Mouse (Mus musculus) midbrain, embryonic 11.5 days (tissue): Measurements from ENCODE around the gene Sapcd1. TPM values are rescaled to one million over a fixed set of nuclear protein-coding genes. Genes with fewer than 3 reads are reported as not detected.
A peak's percentile ranks its signal among the peaks of the same experiment; 100 is the strongest.
"Not testable (repeated sequence)": the region's sequence is repeated elsewhere in the genome, so short reads cannot be mapped to it uniquely, and the experiment has no call there.

Experiments
- ATAC-seq: fragments of 200-750 bp; cut with Nextera tagmentation; 2 replicates; pipeline ENCODE4 v1.8.0; 2017; ENCODE audit warnings: moderate TSS enrichment, moderate library complexity; ENCODE audit not compliant: low FRiP score
- DNase-seq: peaks from one replicate; pipeline ENCODE4 v3.0.0; 2015; ENCODE audit warnings: low spot score; ENCODE audit errors: missing footprints
- H3K27ac ChIP-seq: fragments of 300-500 bp; sonication (generic); 2 replicates; pipeline ENCODE4 v1.5.1; 2014; ENCODE audit warnings: low read depth, low read length
- H3K27me3 ChIP-seq: fragments of 300-500 bp; sonication (generic); 2 replicates; pipeline ENCODE4 v1.6.1; 2014; ENCODE audit warnings: mild to moderate bottlenecking, low read length, moderate library complexity, mixed read lengths; ENCODE audit not compliant: control insufficient read depth, insufficient read depth
- H3K36me3 ChIP-seq: fragments of 300-500 bp; sonication (generic); 2 replicates; pipeline ENCODE4 v1.6.1; 2014; ENCODE audit warnings: mild to moderate bottlenecking, low read length, moderate library complexity, mixed read lengths; ENCODE audit not compliant: control insufficient read depth, insufficient read depth
- H3K4me1 ChIP-seq: fragments of 300-500 bp; sonication (generic); 2 replicates; pipeline ENCODE4 v1.6.1; 2014; ENCODE audit warnings: low read length; ENCODE audit not compliant: control insufficient read depth, insufficient read depth
- H3K4me2 ChIP-seq: fragments of 300-500 bp; sonication (generic); 2 replicates; pipeline ENCODE4 v1.6.1; 2014; ENCODE audit warnings: mild to moderate bottlenecking, moderate library complexity
- H3K4me3 ChIP-seq: fragments of 300-500 bp; sonication (generic); 2 replicates; pipeline ENCODE4 v1.5.1; 2014; ENCODE audit warnings: low read depth, low read length
- H3K9ac ChIP-seq: fragments of 300-500 bp; sonication (generic); 2 replicates; pipeline ENCODE4 v1.6.1; 2014; ENCODE audit warnings: low read length
- H3K9me3 ChIP-seq: fragments of 300-500 bp; sonication (generic); 2 replicates; pipeline ENCODE4 v1.6.1; 2016; ENCODE audit warnings: low read length; ENCODE audit not compliant: control insufficient read depth
- WGBS: fragments of 180-500 bp; shearing (Covaris S2); extraction: QIAGEN DNeasy Blood & Tissue Kit; methylation state at CpG from one replicate; pipeline ENCODE4 v1.1.7; 2014; 5-methylcytosine and 5-hydroxymethylcytosine counted together
- polyA plus RNA-seq: library from polyadenylated mRNA; unstranded; fragments of >200 nt; fragmentation: Nextera tagmentation; extraction: Ambion mirVana; gene quantifications from 2 replicates; pipeline ENCODE4 v1.2.1, GENCODE M21; 2014

The Sapcd1 gene
- polyA plus RNA-seq, 1 experiment from 2014 or later = 7.3 TPM

DNA sequence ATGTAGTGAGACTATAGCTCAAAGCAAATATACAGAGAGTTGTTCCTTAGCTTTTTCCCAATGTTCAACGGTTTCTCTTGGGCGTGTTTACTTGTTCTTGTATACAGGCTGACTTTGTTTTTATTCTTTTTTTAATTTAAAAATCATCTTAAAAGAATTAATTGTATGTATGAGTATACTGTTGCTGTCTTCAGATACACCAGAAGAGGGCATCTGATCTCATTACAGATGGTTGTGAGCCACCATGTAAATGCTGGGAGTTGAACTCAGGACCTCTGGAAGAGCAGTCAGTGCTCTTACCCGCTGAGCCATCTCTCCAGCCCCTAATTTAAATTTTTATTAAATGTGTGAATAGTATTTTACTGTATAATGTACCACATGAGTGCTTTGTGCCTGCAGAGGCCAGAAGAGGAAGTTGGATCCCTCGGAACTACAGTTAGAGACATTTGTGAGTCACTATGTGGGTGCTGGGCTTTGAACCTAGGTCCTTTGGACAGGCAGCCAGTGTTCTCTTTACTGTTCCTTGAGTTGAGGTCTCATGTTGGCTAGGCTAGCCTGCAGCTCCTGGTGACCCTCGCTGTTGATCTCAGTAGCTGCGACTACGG lies 20.3 kb downstream of the Sapcd1 start:
- 95% methylated on average over 7 of the region's 7 CpGs for WGBS
- DNase-seq (no peak), ATAC-seq (no peak)
- Histone ChIP-seq H3K4me1 (peaks cover 6% of the 10 kb centered on the region), H3K36me3 (peaks cover 47% of the 10 kb centered on the region), H3K4me2 (no peak overlapping the region), H3K9ac (no peak overlapping the region), H3K4me3 (no peak overlapping the region), H3K27ac (no peak overlapping the region), H3K27me3 (no peaks in the 10 kb centered on the region), H3K9me3 (no peaks in the 10 kb centered on the region)

DNA sequence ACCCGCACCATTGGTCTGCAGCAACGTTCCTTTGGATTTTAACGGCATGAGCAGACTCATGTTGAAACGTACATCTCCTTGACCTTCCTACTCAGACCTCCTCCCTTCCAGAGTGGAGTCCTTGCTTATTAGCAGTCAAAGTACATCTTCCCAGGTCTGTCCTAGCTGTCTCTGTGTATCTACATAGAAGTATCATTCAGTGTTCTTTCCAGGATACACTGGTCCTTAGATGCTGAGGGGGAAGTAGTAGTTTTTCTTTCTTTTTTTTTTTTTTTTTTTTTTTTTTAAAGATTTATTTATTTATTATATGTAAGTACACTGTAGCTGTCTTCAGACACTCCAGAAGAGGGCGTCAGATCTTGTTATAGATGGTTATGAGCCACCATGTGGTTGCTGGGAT lies 21.9 kb downstream of the Sapcd1 start:
- ATAC-seq, DNase-seq, H3K9ac ChIP-seq, H3K4me2 ChIP-seq, H3K27ac ChIP-seq, H3K27me3 ChIP-seq, H3K9me3 ChIP-seq, H3K4me3 ChIP-seq: not testable (repeated sequence)
- 96% methylated on average over 4 of the region's 5 CpGs for WGBS
- H3K4me1 ChIP-seq = peaks cover 16% of the 10 kb centered on the region
- peaks cover 35% of the 10 kb centered on the region for H3K36me3 ChIP-seq

DNA sequence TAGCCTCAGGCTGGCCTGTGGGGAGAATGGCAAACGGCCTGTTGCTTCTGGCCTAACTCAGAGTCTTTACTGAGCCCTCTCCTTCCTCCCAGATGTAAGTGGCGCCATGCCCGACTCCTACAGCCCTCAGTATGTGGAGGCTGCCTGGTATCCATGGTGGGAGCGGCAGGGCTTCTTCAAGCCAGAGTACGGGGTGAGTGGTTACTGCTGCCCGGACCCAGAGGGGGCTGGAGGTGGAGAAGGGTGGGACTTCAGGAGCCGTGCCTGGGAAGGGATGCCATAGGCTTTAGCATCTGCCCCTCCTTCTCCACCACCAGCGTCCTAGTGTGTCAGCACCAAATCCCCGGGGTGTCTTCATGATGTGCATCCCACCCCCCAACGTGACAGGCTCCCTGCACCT lies 22.7 kb downstream of the Sapcd1 start:
- peaks cover 28% of the 10 kb centered on the region for H3K36me3 ChIP-seq
- H3K27ac ChIP-seq = no peak overlapping the region
- H3K9ac ChIP-seq = no peak overlapping the region
- H3K4me1 ChIP-seq = peaks cover 16% of the 10 kb centered on the region
- H3K9me3 ChIP-seq = no peaks in the 10 kb centered on the region
- H3K27me3 ChIP-seq = no peaks in the 10 kb centered on the region
- DNase-seq (no peak), ATAC-seq (no peak)
- no peak overlapping the region for H3K4me2 ChIP-seq
- 96% methylated on average over 10 of the region's 10 CpGs for WGBS
- H3K4me3 ChIP-seq = no peak overlapping the region

DNA sequence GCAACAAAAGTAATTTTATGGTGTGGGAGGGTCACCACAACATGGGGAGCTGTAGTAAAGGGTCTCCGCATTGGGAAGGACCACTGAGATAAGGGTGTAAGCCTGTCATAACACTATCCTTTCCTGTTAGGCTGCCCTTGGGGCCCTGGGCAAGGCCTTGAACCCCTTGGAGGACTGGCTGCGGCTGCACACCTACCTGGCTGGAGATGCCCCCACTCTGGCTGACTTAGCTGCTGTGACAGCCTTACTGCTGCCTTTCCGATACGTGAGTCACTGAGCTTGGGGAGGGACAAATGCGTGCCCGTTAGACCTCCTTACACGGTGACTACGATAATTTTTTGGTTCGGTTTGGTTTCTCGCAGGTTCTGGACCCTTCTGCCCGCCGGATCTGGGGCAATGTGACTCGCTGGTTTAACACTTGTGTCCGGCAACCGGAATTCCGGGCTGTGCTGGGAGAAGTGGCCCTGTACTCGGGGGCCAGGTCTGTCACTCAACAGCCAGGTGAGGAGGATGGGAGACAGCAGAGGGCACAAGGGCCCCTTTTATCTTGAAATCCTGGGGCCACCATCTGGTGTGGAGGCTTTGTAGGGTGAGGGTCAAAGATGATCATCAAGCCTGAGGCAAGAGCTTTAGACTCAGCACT lies 23.6 kb downstream of the Sapcd1 start:
- WGBS = 97% methylated on average over 17 of the region's 17 CpGs

DNA sequence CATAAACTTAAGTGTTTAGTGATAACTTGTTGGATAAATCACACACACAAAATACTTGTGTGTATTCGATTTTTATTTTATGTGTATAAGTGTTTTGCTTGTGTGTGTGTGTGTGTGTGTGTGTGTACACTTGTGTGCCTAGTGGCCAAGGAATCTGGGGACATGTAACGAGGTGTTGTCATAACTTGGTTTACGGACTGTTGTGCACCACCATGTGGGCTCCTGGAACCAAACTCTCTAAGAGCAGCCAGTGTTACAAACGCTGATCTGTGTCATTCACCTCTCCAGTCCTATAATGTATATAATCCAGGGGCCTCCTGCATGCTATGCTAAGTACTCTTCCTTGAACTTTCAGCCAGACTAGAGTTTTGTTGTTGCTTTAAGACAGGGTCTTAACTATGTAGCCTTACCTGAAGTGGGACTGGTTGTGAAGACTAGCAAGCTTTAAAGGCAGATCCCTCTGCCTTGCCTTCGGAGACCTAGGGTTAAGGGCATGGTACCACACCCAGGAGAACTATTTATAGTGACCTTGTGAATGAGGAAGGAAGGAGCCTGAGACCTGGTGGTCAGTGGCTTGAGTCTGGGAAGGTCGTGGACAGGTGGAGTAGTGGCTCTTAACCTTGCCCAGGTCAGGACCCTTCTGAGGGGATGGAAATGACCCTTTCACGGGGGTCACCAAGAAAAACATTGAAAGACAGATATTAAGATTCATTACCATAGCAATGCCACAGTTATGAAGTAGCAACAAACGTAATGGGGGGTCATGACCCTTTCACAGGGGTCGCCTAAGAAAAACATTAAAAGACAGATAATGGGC lies 24.6 kb downstream of the Sapcd1 start:
- Histone ChIP-seq H3K4me2 (peak overlapping the region; percentile 97), H3K36me3 (peaks cover 24% of the 10 kb centered on the region), H3K27ac (no peak overlapping the region), H3K9ac (peak overlapping the region; percentile 96), H3K4me1 (peaks cover 25% of the 10 kb centered on the region), H3K27me3 (no peaks in the 10 kb centered on the region), H3K9me3 (no peaks in the 10 kb centered on the region), H3K4me3 (peak overlapping the region; percentile 5; the same call in 1 of the 2 replicates)
- ATAC-seq = no peak
- WGBS = 80% methylated on average over 9 of the region's 9 CpGs
- peak; percentile 83 for DNase-seq

More for the DNA sequence above, 23.6 kb downstream of the Sapcd1 start:
- Histone ChIP-seq H3K36me3 (peaks cover 26% of the 10 kb centered on the region), H3K4me2 (no peak overlapping the region), H3K4me1 (peaks cover 22% of the 10 kb centered on the region), H3K9ac (no peak overlapping the region), H3K9me3 (no peaks in the 10 kb centered on the region), H3K27me3 (no peaks in the 10 kb centered on the region), H3K27ac (no peak overlapping the region), H3K4me3 (no peak overlapping the region)
- peak; percentile 61 for DNase-seq
- no peak for ATAC-seq

DNA sequence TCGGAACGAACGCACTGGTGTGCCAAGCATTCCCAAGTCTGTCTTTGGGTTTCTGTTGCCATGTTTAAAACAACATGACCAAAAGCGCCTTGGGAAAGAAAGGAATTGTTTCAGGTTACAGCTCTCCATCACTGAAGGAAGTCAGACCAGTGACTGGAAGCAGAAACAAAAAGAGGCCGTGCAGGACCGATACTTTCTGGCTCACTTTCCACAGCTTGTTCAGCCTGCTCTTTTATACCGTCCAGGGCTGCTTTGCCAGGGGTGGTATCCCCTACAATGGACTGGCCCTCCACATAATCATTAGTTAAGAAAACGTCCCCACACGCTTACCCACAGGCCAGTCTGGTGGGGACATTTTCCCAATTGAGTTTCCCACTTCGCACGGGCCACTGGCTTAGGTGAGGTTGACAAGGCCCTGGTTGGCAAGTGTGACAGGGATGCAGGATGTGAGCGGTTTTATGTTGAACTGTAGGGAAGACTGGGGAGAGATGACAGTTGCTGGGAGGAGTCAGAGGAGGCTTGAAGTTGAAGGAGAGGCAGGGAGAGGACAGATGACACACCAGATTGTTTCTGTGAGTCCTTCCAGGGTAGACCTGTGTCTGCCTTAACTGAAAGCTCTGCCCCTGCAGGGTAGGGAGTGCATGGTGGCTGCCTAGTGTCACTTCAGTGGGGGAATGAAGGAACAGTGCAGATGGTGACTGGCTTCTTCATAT lies 25.5 kb downstream of the Sapcd1 start:
- 12% methylated on average over 12 of the region's 12 CpGs for WGBS
- H3K4me1 ChIP-seq = peaks cover 25% of the 10 kb centered on the region
- H3K27me3 ChIP-seq = no peaks in the 10 kb centered on the region

DNA sequence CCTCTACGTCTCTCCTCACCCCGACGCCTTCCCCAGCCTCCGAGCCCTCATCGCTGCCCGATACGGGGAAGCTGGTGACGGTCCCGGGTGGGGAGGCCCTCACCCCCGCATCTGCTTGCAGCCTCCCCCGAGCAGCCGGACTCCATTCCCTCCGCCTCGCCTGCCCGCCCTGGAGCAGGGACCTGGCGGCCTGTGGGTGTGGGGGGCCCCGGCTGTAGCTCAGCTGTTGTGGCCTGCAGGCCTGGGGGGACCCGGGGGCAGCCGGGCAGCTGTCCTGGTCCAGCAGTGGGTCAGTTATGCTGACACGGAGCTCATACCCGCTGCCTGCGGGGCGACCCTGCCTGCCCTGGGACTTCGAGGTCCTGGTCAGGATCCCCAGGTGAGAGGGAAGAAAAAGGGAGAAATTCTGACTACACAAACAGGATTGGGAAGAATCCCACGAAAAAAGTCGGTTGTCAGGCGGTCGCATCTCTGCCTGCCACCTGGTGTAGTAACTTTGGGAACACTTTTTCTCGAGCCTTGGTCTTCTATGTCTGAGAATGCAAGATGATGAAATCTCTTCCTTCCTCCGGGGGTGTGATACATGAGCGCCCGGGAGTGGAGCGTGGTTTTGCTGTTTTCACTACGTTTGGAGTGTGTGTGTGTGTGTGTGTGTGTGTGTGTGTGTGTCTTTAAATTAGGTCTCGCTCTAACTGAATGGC lies 26.2 kb downstream of the Sapcd1 start:
- peak overlapping the region; percentile 91 for H3K27ac ChIP-seq
- ATAC-seq (no peak; the same call in 1 of the 2 replicates), DNase-seq (peak; percentile 90)
- peaks cover 25% of the 10 kb centered on the region for H3K4me1 ChIP-seq
- H3K4me2 ChIP-seq = peak overlapping the region; percentile 97
- H3K9me3 ChIP-seq = no peaks in the 10 kb centered on the region
- peak overlapping the region; percentile 87 for H3K4me3 ChIP-seq
- H3K27me3 ChIP-seq = no peaks in the 10 kb centered on the region
- peak overlapping the region; percentile 96 for H3K9ac ChIP-seq
- H3K36me3 ChIP-seq = peaks cover 20% of the 10 kb centered on the region
- WGBS = under 1% methylated on average over 35 of the region's 35 CpGs

More for the DNA sequence above, 25.5 kb downstream of the Sapcd1 start:
- peak; percentile 84 for DNase-seq
- ATAC-seq = no peak
- Histone ChIP-seq H3K9me3 (no peaks in the 10 kb centered on the region), H3K36me3 (peaks cover 21% of the 10 kb centered on the region), H3K9ac (peak overlapping the region; percentile 96), H3K4me2 (peak overlapping the region; percentile 97), H3K27ac (no peak overlapping the region), H3K4me3 (peak overlapping the region; percentile 87)

DNA sequence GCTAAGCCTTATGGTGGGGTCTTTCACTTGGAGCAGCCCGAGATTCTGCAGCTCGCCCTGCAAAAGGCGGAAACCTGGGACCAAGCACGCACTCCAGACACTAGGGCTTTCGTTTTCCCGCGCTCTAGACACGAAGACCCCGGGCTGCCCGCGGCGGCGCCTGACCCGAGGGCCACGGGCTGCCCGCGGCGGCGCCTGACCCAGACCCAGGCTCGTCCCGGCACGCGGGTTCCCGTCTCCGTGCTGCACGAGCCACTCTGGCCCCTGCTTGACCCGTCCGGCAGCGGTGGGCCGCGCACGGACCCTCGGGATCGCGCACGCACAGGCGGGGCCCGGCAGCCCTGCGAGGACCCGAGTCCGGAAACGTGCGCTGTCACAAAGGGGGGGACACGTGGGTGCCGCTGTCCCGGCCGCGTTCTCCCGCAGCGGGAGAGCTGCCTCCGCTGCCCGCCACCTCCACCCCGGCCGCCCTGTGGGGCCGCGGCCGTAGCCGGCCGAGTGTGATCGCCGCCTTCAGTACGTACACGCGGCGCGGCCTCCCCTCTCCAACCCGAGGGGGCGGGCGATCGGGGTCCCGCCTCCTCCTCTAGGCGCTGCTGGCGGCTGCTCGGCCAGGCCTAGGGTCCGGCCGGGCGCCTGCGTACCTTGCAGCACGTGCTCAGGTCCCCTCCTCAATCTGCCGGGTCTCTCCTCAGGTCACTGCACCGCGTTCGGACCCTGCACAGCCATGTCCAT lies 26.9 kb downstream of the Sapcd1 start, which contains the start of gene Vars:
Vars (plus strand) TSS at position 271 of the 735 bp plus-strand sequence.
- peaks cover 25% of the 10 kb centered on the region for H3K4me1 ChIP-seq
- peak within 1 kb of the TSS; percentile 97 for H3K4me2 ChIP-seq
- H3K9me3 ChIP-seq = no peaks in the 10 kb centered on the region
- peak within 1 kb of the TSS; percentile 96 for H3K9ac ChIP-seq
- H3K4me3 ChIP-seq = peak within 1 kb of the TSS; percentile 87
- H3K27ac ChIP-seq = peak within 1 kb of the TSS; percentile 91
- H3K36me3 ChIP-seq = peaks cover 17% of the 10 kb centered on the region
- DNase-seq (peak; percentile 100), ATAC-seq (peak; percentile 95)
- H3K27me3 ChIP-seq = no peaks in the 10 kb centered on the region
- under 1% methylated on average over 83 of the region's 83 CpGs for WGBS
